Mouse (Mus musculus) stomach, postnatal 0 days (tissue): ENCODE measurements around the gene Gm16506. TPM values are rescaled to one million over a fixed set of nuclear protein-coding genes. Genes with fewer than 3 reads are reported as not detected.
"Not testable (repeated sequence)": the region's sequence is repeated elsewhere in the genome, so short reads cannot be mapped to it uniquely, and the experiment has no call there.

Experiments
- ATAC-seq: fragments of 200-750 bp; cut with Nextera tagmentation; 2 replicates; pipeline ENCODE4 v1.8.0; 2017; ENCODE audit not compliant: low FRiP score, low TSS enrichment
- DNase-seq: peaks from one replicate; pipeline ENCODE4 v3.0.0-alpha.2; 2016; ENCODE audit warnings: low spot score
- H3K27ac ChIP-seq: fragments of 300-500 bp; sonication (generic); replicated peaks from 2 replicates; pipeline ENCODE4 v1.5.1; 2014; ENCODE audit warnings: mild to moderate bottlenecking, control low read depth
- H3K27me3 ChIP-seq: fragments of 300-500 bp; sonication (generic); 2 replicates; pipeline ENCODE4 v1.6.1; 2014; ENCODE audit warnings: low read length; ENCODE audit not compliant: control insufficient read depth, insufficient read depth
- H3K36me3 ChIP-seq: fragments of 300-500 bp; sonication (generic); 2 replicates; pipeline ENCODE4 v1.6.1; 2014; ENCODE audit warnings: low read length, mixed read lengths; ENCODE audit not compliant: control insufficient read depth, insufficient read depth
- H3K4me1 ChIP-seq: fragments of 300-500 bp; sonication (generic); replicated peaks from 2 replicates; pipeline ENCODE4 v1.6.1; 2014; ENCODE audit warnings: antibody characterized with exemption; ENCODE audit not compliant: control insufficient read depth, insufficient read depth
- H3K4me2 ChIP-seq: fragments of 300-500 bp; sonication (generic); replicated peaks from 2 replicates; pipeline ENCODE4 v1.6.1; 2014; ENCODE audit warnings: low read depth, mild to moderate bottlenecking, control low read depth, moderate library complexity
- H3K4me3 ChIP-seq: fragments of 300-500 bp; sonication (generic); 2 replicates; pipeline ENCODE4 v1.5.1; 2014; ENCODE audit warnings: low read depth, low read length, control low read depth
- H3K9ac ChIP-seq: fragments of 300-500 bp; sonication (generic); 2 replicates; pipeline ENCODE4 v1.6.1; 2014; ENCODE audit warnings: mild to moderate bottlenecking, low read length, control low read depth, mixed read lengths
- H3K9me3 ChIP-seq: fragments of 300-500 bp; sonication (generic); 2 replicates; pipeline ENCODE4 v1.6.1; 2016; ENCODE audit warnings: low read length; ENCODE audit not compliant: control insufficient read depth
- WGBS: fragments of 180-500 bp; shearing (Covaris S2); extraction: QIAGEN DNeasy Blood & Tissue Kit; methylation state at CpG from one replicate; pipeline ENCODE4 v1.1.7; 2014; 5-methylcytosine and 5-hydroxymethylcytosine counted together
- polyA plus RNA-seq: library from polyadenylated mRNA; unstranded; fragments of >200 nt; fragmentation: Nextera tagmentation; extraction: Ambion mirVana; gene quantifications from 2 replicates; pipeline ENCODE4 v1.2.1, GENCODE M21; 2015

Gm16506 gene
- polyA plus RNA-seq = not detected in 2 replicates

DNA sequence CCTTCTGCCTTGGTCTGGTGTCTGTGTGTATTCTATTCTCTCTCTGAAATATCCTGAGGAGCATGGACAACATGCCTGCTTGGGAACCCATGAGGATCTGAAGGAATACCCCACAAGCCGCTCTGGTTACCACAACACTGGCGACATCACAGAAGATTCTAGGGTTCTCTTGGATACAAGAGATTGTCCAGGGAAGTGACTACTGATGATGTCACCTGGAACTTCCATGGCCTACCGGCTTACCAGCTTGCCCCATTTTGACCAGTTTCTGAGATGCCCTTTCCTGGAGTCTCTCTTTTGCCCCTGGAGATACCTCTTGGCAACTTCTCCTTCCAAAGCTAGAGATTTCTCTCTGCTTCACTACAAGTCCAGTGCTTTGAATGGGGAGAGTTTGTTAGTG, at the start of gene Gm16506:
TSS of gene Gm16506 (minus strand) at position 101 of the 400 bp plus-strand sequence.
- WGBS = 100% methylated on average over 1 of the region's 3 CpGs
- not testable (repeated sequence) for H3K27ac ChIP-seq, DNase-seq, H3K9me3 ChIP-seq, H3K36me3 ChIP-seq, H3K27me3 ChIP-seq, H3K9ac ChIP-seq, H3K4me2 ChIP-seq, ATAC-seq, H3K4me1 ChIP-seq, H3K4me3 ChIP-seq

DNA sequence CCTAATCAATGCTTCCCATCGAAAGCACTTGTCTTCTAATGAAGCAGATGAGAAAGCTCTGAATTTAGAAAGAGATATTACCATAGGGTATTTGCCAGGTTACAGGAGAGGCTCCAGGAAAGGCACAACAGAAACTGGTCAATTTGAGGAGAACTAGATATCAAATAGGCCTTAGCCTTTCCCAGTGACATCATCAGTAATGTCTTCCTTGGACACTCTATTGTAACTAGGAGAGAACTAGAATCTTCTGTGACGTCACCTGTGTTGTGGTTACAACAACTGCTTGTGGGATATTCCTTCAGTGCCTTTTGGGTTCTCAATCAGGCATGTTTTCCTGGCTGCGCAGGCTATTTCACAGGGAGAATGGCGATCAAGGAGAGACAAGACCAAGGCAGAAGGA, 20.3 kb upstream of the Gm16506 start, which contains the start of gene Gm6526:
TSS of gene Gm6526 (plus strand) at position 301 of the 400 bp plus-strand sequence.
- not testable (repeated sequence) for H3K27ac ChIP-seq, H3K4me2 ChIP-seq, ATAC-seq, H3K9me3 ChIP-seq, H3K4me3 ChIP-seq, H3K36me3 ChIP-seq, H3K9ac ChIP-seq, DNase-seq, H3K27me3 ChIP-seq, H3K4me1 ChIP-seq
- WGBS = 75% methylated on average over 4 of the region's 4 CpGs

DNA sequence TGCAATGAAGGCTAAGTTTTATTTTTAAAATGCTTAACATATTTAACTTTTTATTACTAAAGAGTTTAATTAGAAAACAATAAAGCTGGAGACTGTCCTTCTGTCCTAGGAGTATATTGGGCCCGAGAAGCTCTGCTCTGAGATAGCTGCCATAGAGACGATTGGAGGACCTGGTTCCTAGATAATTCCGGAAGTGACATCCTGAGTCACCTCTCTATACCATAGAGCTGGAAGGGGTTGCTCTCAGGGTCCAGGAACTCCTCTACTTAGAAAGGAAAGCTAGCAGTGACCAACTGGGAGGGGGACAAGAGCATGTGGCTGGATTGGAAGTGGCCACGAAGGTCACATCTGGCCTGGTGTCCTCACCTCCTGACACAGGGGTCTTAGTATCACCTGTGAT, 29.7 kb downstream of the Gm16506 start, which contains the start of gene Gm7324:
TSS of gene Gm7324 (plus strand) at position 208 of the 400 bp plus-strand sequence.
- H3K4me3 ChIP-seq, H3K9ac ChIP-seq, H3K27me3 ChIP-seq, ATAC-seq, H3K4me1 ChIP-seq, H3K4me2 ChIP-seq, H3K36me3 ChIP-seq, H3K9me3 ChIP-seq, H3K27ac ChIP-seq, DNase-seq: not testable (repeated sequence)
- WGBS = 84% methylated on average over 4 of the region's 4 CpGs

DNA sequence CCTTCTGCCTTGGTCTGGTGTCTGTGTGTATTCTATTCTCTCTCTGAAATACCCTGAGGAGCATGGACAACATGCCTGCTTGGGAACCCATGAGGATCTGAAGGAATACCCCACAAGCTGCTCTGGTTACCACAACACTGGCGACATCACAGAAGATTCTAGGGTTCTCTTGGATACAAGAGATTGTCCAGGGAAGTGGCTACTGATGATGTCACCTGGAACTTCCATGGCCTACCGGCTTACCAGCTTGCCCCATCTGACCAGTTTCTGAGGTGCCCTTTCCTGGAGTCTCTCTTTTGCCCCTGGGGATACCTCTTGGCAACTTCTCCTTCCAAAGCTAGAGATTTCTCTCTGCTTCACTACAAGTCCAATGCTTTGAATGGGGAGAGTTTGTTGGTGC, 50.2 kb downstream of the Gm16506 start, which contains the start of gene Gm8165:
TSS of gene Gm8165 (minus strand) at position 101 of the 400 bp plus-strand sequence.
- not testable (repeated sequence) for DNase-seq, H3K4me3 ChIP-seq, H3K9ac ChIP-seq, ATAC-seq, H3K27ac ChIP-seq, H3K4me1 ChIP-seq, H3K36me3 ChIP-seq, H3K27me3 ChIP-seq, H3K4me2 ChIP-seq, H3K9me3 ChIP-seq
- WGBS = no CpG with 5 or more reads among the region's 2 CpGs

Other genes with a start within 250 kb of the Gm16506 start
- gene Gm5799, start 183.9 kb downstream of the Gm16506 start, polyA plus RNA-seq = not detected in 2 replicates
- not detected in 2 replicates for gene Gm17654, start 148.3 kb downstream of the Gm16506 start, polyA plus RNA-seq
- gene Gm10375, start 119.5 kb downstream of the Gm16506 start, polyA plus RNA-seq = not detected in 2 replicates
- gene Gm8165, start 50.3 kb downstream of the Gm16506 start, polyA plus RNA-seq = not detected in 2 replicates
- 0.55 and 0.74 TPM in 2 replicates for gene Gm7324, start 29.7 kb downstream of the Gm16506 start, polyA plus RNA-seq
- not detected in 2 replicates for gene Gm6526, start 20.4 kb upstream of the Gm16506 start, polyA plus RNA-seq
- gene Gm8180, start 57.3 kb upstream of the Gm16506 start, polyA plus RNA-seq = not detected in 2 replicates
- 0.41 and 0.67 TPM in 2 replicates for gene Ear1, start 148.0 kb upstream of the Gm16506 start, polyA plus RNA-seq
- gene Ear10, start 196.1 kb upstream of the Gm16506 start, polyA plus RNA-seq = not detected in 2 replicates
- 3.2 and 3.6 TPM in 2 replicates for gene Gm8113, start 197.9 kb upstream of the Gm16506 start, polyA plus RNA-seq
- gene Ang5, start 229.6 kb upstream of the Gm16506 start, polyA plus RNA-seq = not detected in 2 replicates